Mouse (Mus musculus) forebrain, embryonic 10.5 days (tissue): ENCODE results near the gene Rcan2. TPM values are rescaled to one million over a fixed set of nuclear protein-coding genes. Genes with fewer than 3 reads are reported as not detected.

ENCODE experiments used
- DNase-seq: peaks from one replicate; pipeline ENCODE4 v3.0.0-alpha.2; 2017; ENCODE audit warnings: low spot score; ENCODE audit errors: extremely low spot score
- H3K27ac ChIP-seq: fragments of 300-500 bp; sonication (generic); 2 replicates; pipeline ENCODE4 v1.5.1; 2016; ENCODE audit warnings: mild to moderate bottlenecking
- H3K27me3 ChIP-seq: fragments of 300-500 bp; sonication (generic); 2 replicates; pipeline ENCODE4 v1.6.1; 2016; ENCODE audit warnings: mild to moderate bottlenecking; ENCODE audit not compliant: poor library complexity, severe bottlenecking
- H3K36me3 ChIP-seq: fragments of 300-500 bp; sonication (generic); replicated peaks from 2 replicates; pipeline ENCODE4 v1.6.1; 2016; ENCODE audit warnings: mild to moderate bottlenecking, moderate library complexity
- H3K4me1 ChIP-seq: fragments of 300-500 bp; sonication (generic); 2 replicates; pipeline ENCODE4 v1.6.1; 2016
- H3K4me3 ChIP-seq: fragments of 300-500 bp; sonication (generic); 2 replicates; pipeline ENCODE4 v1.5.1; 2016; ENCODE audit warnings: mild to moderate bottlenecking, moderate library complexity
- H3K9me3 ChIP-seq: fragments of 300-500 bp; sonication (generic); 2 replicates; pipeline ENCODE4 v1.6.1; 2016; ENCODE audit warnings: mild to moderate bottlenecking, moderate library complexity
- WGBS: fragments of 180-500 bp; shearing (Covaris S2); methylation state at CpG from one replicate; pipeline ENCODE4 v1.1.7; 2016; 5-methylcytosine and 5-hydroxymethylcytosine counted together
- polyA plus RNA-seq: library from polyadenylated mRNA; unstranded; fragments of >200 nt; fragmentation: Nextera tagmentation; extraction: Ambion mirVana; gene quantifications from 2 replicates; pipeline ENCODE4 v1.2.1, GENCODE M21; 2016

Gene Rcan2
- polyA plus RNA-seq, 1 experiment from 2014 or later = 6.4 TPM

DNA sequence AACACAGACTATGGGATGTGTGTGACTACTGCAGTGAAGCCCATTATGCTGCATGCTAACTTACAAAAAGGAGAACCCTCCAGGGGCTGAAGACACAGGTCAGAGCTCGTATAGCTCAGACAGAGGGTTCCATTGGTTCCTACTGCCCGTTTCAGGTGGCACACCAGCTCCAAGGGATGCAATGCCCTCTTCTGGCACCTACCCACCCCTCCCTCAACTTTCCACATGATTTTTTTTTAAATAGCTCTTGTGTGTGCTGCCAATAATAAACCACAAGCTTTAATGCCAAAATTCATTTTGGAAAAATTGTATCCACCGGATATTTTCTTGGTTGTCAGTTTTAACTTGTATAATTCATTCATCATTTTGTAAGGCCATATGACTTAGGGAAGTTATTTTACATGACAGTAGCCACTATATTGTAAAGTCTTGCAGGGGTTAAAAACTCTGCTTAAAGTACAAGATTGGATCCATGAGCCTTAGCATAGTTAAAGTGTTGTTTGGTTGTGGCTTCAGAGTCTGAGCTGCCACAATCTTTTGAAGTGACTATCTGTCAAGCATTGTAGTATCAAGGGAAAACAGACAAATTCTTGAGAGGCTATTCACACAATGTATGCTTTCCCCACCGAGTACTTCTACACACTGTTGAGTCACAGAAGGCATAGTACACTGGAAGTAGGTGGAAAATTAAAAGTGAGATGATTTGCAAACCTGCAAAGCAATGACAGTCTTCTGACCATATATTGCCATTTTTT lies 212.8 kb downstream of the Rcan2 start:
- Histone ChIP-seq H3K4me1 (no peaks in the 10 kb centered on the region), H3K27me3 (no peaks in the 10 kb centered on the region), H3K36me3 (no peaks in the 10 kb centered on the region), H3K9me3 (no peaks in the 10 kb centered on the region), H3K27ac (no peak overlapping the region), H3K4me3 (no peak overlapping the region)
- 83% methylated on average over 4 of the region's 4 CpGs for WGBS
- no peak for DNase-seq

DNA sequence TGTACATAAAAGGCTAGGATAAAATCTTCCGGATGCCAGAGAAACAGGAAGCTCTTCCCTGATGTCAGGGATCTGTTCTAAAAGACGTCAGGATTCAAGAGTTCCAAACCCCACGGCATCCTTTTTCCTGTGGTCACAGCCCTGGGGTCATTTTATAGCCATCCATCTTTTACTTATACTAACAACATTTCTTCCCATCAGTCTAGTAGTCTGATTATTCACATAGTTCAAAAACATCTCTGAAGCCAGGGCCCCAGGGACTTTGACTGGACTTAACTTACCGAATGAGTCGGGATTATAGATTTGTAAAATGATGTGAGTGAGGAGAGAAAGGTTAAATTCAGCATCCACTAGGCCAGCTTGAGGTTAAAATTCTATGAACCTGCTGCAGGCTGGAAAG lies 215.2 kb downstream of the Rcan2 start:
- no peak overlapping the region for H3K27ac ChIP-seq
- no peaks in the 10 kb centered on the region for H3K9me3 ChIP-seq
- no peak for DNase-seq
- H3K36me3 ChIP-seq = no peaks in the 10 kb centered on the region
- H3K27me3 ChIP-seq = no peaks in the 10 kb centered on the region
- 86% methylated on average over 5 of the region's 5 CpGs for WGBS
- no peaks in the 10 kb centered on the region for H3K4me1 ChIP-seq
- no peak overlapping the region for H3K4me3 ChIP-seq

DNA sequence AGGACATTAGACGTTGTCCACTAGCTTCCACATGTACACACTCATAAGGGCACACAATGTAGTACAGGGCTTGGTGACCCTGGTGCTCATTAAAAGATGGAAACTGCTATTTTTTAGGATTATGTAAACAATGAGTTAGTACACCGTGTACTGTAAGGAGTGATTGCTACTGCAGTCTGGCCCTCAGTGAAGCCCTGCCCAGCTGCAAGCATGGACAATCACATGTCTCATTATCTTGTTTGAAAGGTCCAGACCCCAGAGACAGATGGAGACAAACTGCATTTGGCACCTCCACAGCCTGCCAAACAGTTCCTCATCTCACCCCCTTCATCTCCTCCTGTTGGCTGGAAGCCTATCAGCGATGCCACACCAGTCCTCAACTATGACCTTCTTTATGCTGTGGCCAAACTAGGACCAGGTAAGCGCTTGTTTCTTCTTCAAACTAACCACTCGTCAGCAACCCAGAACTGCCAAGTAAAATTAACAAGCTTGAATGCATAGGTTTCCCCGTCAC lies 219.6 kb downstream of the Rcan2 start:
- no peaks in the 10 kb centered on the region for H3K9me3 ChIP-seq
- H3K4me1 ChIP-seq = peaks cover 3% of the 10 kb centered on the region
- H3K4me3 ChIP-seq = no peak overlapping the region
- H3K27me3 ChIP-seq = no peaks in the 10 kb centered on the region
- no peak overlapping the region for H3K27ac ChIP-seq
- H3K36me3 ChIP-seq = no peaks in the 10 kb centered on the region
- WGBS = 84% methylated on average over 6 of the region's 6 CpGs
- DNase-seq = no peak

DNA sequence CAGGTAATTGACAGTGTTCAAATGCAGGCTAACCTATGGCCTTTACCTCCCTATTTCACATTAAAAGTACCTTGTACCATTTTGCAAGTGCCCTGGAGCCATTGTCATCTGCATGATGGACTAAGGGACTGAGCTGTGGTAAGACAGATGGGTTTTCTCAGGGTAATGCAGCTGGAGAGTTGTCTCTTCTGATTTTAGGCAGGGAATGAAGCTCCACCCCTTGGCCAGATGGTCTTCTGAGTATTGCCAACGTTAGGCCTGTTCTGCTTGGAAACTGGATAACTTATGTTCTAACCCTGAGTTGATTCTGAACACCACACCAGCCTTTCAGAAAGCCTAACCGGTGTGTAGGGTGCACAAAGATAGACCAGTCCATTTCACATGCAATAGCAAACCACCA lies 222.7 kb downstream of the Rcan2 start:
- H3K4me1 ChIP-seq = peaks cover 14% of the 10 kb centered on the region
- no peak overlapping the region for H3K4me3 ChIP-seq
- H3K36me3 ChIP-seq = no peaks in the 10 kb centered on the region
- no peaks in the 10 kb centered on the region for H3K9me3 ChIP-seq
- no peaks in the 10 kb centered on the region for H3K27me3 ChIP-seq
- no peak for DNase-seq
- WGBS = 88% methylated on average over 2 of the region's 2 CpGs
- H3K27ac ChIP-seq = no peak overlapping the region

DNA sequence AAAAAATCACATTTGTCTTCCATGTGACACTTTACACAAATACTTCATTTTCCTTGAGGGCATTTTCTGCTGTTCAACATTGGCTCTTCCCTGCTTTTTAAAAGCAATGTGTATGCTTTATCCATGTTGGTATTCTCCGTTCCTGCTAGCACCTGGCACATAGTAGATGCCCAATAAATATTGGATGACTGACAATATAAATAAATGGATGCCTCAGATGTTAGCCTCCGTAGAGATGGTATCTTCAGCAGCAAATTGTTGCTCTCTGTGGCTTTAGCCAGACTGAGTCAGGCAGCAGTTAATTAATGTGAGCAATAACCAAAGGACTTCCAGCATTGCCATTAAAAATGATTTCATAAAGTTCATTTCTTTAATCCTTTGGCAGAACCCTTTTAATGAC lies 223.9 kb downstream of the Rcan2 start:
- WGBS = 92% methylated on average over 2 of the region's 2 CpGs
- DNase-seq = no peak
- no peaks in the 10 kb centered on the region for H3K27me3 ChIP-seq
- no peaks in the 10 kb centered on the region for H3K36me3 ChIP-seq
- H3K4me1 ChIP-seq = peaks cover 14% of the 10 kb centered on the region
- no peaks in the 10 kb centered on the region for H3K9me3 ChIP-seq
- H3K27ac ChIP-seq = no peak overlapping the region
- H3K4me3 ChIP-seq = no peak overlapping the region

DNA sequence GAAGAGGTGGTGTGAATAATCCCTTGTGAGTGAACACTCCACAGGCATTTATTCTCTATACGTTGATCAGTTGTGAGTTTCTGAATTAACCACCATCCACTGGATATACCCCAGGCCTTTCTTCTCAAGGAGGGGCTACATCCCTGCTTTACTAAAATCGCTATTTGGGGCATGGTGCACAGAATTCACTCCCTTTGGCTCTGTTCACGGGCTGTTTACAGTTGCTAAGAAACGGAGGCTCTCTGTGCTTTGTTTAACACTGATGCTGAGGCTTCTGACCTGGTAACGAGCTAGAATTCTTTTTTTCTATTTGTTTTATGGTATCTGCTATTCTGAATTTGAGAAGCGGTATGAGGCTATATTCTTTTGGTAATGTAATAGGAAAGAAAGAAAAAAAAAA lies 224.8 kb downstream of the Rcan2 start:
- no peaks in the 10 kb centered on the region for H3K36me3 ChIP-seq
- no peak for DNase-seq
- H3K9me3 ChIP-seq = no peaks in the 10 kb centered on the region
- 0 out of 2 replicates have a peak overlapping the region, but pooled peaks have one; percentile 30 for H3K27ac ChIP-seq
- peaks cover 20% of the 10 kb centered on the region for H3K4me1 ChIP-seq
- no peak overlapping the region for H3K4me3 ChIP-seq
- H3K27me3 ChIP-seq = no peaks in the 10 kb centered on the region
- 49% methylated on average over 6 of the region's 6 CpGs for WGBS

DNA sequence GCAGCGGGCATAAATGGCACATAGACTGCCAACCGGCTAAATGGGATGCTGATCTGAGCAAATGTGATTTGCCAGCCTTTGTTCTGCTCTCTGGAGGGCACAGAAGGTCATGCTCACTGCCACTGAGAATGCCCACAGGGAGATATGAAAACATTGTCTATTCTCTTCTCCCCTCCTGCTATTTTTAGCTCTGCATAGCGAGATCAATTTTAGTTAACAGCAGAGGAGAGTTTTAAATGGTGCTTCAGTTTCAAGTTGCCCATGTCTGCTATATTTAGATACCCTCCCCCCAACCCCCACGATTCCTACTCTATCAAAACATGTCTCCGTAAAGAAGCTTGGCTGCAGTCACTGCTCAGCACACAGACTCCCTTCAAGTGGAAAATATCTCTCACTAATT lies 225.2 kb downstream of the Rcan2 start:
- H3K9me3 ChIP-seq = no peaks in the 10 kb centered on the region
- H3K27ac ChIP-seq = no peak overlapping the region
- DNase-seq = no peak
- no peak overlapping the region for H3K4me3 ChIP-seq
- no peaks in the 10 kb centered on the region for H3K36me3 ChIP-seq
- no peaks in the 10 kb centered on the region for H3K27me3 ChIP-seq
- peaks cover 25% of the 10 kb centered on the region for H3K4me1 ChIP-seq
- 47% methylated on average over 5 of the region's 5 CpGs for WGBS

DNA sequence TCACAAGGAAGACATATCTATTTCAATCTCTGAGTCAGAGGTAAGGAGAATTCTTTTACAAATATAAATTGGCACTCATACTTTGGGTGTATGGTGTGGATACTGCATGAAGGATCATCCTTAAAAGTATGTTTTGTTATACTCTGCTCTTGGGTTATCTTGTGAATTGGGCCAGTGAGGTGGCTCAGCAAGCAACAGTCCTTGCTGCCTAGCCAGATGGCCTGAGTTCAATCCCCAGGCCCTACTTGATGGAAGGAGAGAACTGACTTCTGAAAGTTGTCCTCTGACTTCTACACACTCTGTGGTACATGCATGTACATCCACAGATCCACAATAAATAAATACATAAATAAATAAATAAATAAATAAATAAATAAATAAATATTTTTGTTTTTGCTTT lies 225.6 kb downstream of the Rcan2 start:
- H3K27ac ChIP-seq = no peak overlapping the region
- peaks cover 25% of the 10 kb centered on the region for H3K4me1 ChIP-seq
- DNase-seq = no peak
- no peaks in the 10 kb centered on the region for H3K36me3 ChIP-seq
- no peak overlapping the region for H3K4me3 ChIP-seq
- no peaks in the 10 kb centered on the region for H3K27me3 ChIP-seq
- no peaks in the 10 kb centered on the region for H3K9me3 ChIP-seq

DNA sequence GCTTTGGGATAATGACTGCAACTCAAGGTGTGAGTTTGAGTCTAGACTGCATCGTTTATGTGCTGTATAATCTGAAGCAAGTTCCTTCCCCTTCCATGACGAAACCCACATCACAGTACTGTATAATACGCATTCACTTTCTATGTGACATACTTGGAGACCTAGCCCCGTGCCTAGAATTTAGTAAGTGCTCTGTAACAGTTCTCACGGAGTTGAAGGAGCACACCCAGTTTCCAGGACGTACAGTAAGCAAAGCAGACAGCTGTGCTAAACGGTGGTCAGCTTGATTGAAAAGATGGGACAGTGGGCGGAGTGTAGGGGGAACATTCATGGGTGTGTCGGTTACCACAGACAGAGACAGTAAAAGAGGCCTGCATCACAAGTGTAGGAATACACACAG lies 226.2 kb downstream of the Rcan2 start:
- peaks cover 25% of the 10 kb centered on the region for H3K4me1 ChIP-seq
- no peak overlapping the region for H3K4me3 ChIP-seq
- H3K27ac ChIP-seq = no peak overlapping the region
- WGBS = 90% methylated on average over 9 of the region's 9 CpGs
- no peak for DNase-seq
- no peaks in the 10 kb centered on the region for H3K36me3 ChIP-seq
- no peaks in the 10 kb centered on the region for H3K9me3 ChIP-seq
- H3K27me3 ChIP-seq = no peaks in the 10 kb centered on the region

DNA sequence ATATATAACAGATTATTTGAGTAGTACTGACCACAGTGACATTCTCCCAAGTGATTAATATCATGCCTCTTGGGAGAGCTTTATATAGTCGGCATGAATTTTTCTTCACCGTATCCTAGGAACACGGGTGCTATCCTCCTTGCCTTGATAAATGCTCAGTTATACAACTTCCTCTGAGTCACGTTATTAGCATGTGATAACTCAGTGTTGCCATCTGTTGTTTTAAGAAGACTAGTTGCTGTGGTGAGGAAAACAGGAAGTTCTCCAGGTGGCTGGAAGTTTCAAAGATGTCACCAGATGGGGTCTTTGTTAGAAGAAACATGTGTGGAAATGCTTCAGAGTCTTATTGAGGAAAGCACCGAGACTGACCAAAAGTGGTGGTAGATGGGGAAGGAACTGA lies 228.5 kb downstream of the Rcan2 start:
- H3K36me3 ChIP-seq = no peaks in the 10 kb centered on the region
- no peak for DNase-seq
- WGBS = 85% methylated on average over 5 of the region's 5 CpGs

DNA sequence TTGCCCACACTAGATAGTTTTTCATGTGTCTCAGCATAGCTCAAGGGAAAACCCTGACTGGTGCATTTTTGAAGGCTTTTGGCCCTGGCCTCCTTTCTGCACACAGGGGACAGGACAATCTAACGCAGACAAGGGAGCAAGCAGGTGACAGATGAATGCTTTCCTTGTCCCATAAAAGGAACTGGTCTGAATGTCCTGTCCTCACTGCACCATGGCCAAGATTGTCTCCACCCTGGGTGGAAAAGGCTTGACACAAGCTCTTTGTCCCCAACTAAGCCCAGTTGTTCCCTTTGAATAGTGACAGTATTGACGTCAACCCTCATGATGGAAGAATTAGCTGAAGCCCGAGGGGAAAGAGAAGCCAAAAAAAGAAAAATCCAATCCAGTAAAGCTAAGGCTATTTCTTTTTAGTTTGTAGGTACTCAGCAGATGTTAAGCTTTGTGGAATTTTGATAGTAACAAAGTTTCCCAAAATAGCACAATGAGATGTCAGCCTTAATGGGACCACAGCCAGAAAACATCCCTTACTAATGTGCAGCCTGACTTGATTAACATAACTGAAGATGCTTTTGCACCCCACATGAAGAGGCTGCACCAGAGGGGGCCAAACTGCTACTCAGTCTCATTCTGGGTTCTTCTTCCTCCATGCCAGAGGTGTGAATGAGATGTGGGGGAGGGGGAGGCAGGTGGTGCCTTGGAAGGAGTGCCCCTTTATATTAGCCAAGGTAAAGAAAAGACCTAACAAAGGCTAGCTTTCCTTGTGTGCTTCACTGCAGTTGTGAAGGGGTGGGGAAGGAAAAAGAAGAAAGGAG lies 229.8 kb downstream of the Rcan2 start:
- 39% methylated on average over 3 of the region's 3 CpGs for WGBS
- no peaks in the 10 kb centered on the region for H3K9me3 ChIP-seq
- H3K36me3 ChIP-seq = no peaks in the 10 kb centered on the region
- peaks cover 20% of the 10 kb centered on the region for H3K4me1 ChIP-seq
- H3K27me3 ChIP-seq = no peaks in the 10 kb centered on the region
- no peak for DNase-seq
- H3K4me3 ChIP-seq = no peak overlapping the region
- no peak overlapping the region for H3K27ac ChIP-seq

More for the DNA sequence above, 228.5 kb downstream of the Rcan2 start:
- Histone ChIP-seq H3K4me1 (peaks cover 25% of the 10 kb centered on the region), H3K27me3 (no peaks in the 10 kb centered on the region), H3K4me3 (no peak overlapping the region), H3K27ac (no peak overlapping the region), H3K9me3 (no peaks in the 10 kb centered on the region)

DNA sequence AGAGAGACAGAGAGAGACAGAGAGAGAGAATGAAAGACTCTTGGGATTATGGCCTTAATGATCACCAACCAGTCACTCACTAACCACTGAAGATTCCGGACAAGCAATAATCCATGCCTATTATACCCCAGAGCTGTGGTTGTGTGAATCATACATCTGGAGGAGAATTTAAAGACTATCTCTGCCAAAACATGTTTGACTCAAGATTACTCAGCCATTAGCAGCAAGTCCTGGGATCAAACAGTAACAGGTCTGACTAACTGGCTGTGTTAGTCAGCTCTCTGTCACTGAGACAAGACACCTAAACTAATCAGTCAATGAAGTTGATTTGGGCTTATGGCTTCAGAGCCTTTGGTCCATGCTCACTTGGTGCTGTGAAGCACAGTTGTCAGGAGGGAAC lies 233.9 kb downstream of the Rcan2 start:
- Histone ChIP-seq H3K4me3 (no peak overlapping the region), H3K36me3 (no peaks in the 10 kb centered on the region), H3K9me3 (no peaks in the 10 kb centered on the region), H3K27me3 (no peaks in the 10 kb centered on the region), H3K4me1 (peaks cover 11% of the 10 kb centered on the region), H3K27ac (no peak overlapping the region)
- no peak for DNase-seq
- 90% methylated on average over 1 of the region's 1 CpGs for WGBS

DNA sequence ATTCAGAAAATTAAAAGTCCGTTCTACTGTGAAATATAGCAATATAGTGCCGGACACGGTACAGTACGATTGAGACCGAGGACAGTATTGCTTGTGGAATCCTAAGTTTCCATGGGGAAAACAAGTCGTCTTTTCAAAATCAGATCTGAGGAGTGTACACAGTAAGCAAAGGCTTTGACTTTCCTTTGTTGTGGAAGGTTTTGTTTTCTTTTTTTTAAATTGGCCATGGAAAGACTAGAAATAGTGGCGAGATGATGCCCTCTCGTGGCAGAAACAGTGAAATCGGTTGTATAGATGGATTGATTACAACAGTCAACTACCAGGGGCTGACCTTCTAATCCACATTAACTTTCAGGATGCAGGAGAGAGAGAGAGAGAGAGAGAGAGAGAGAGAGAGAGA lies 237.5 kb downstream of the Rcan2 start:
- no peak overlapping the region for H3K27ac ChIP-seq
- H3K4me1 ChIP-seq = no peaks in the 10 kb centered on the region
- no peak overlapping the region for H3K4me3 ChIP-seq
- H3K27me3 ChIP-seq = no peaks in the 10 kb centered on the region
- no peaks in the 10 kb centered on the region for H3K9me3 ChIP-seq
- DNase-seq = no peak
- H3K36me3 ChIP-seq = no peaks in the 10 kb centered on the region
- WGBS = 68% methylated on average over 9 of the region's 9 CpGs
